Mouse (Mus musculus): Measurements from ENCODE around the gene Mrps18a. TPM values are rescaled to one million over a fixed set of nuclear protein-coding genes. Genes with fewer than 3 reads are reported as not detected.

The Mrps18a gene
- total and polyA plus RNA-seq, 3 experiments = 78.1 to 127 (median 126) TPM

DNA sequence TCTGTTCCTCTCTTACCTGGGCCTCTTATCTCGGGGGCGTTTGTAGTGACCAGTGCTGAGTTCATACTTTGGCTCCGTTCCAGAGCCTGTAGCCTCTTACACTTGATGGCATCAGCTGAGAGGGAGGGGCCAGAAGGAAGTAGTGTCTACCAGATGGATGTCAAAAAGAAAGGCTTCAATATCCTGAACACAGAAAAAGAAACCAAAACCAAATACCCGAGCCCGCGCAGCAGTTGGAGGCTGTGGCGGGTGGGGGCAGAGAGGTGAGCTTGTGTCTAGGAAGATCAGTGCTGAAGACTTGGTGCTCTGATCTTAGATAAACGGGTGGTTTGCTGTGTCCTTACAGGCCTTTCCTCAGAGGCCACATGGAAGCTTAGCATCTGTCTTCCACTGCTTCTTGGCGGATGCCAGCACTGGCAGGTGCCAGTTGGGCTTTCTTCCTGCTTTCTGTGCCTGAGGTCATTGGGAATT lies 52.2 kb downstream of the Mrps18a start:
- dilution Hi-C loops (cut with MboI; ENCODE audit: extremely low pct_ligation_motif_present, extremely low pct_unique_long_range_greater_than_20kb, low sequenced_read_pairs) = no loop called here
- TF ChIP-seq UBTF (IDR thresholded peaks at IDR 0.05; ENCODE audit: low read depth, low read length) (no peak), MAX (IDR thresholded peaks at IDR 0.05; ENCODE audit: low read length) (peak; percentile 64; the same call in 1 of the 2 replicates), MYC (IDR thresholded peaks at IDR 0.05; ENCODE audit: low read depth, low read length) (peak; percentile 63; the same call in 1 of the 2 replicates), ZKSCAN1 (IDR thresholded peaks at IDR 0.05; ENCODE audit: borderline replicate concordance, low read depth, low read length) (no peak), USF1 (IDR thresholded peaks at IDR 0.05; ENCODE audit: low read depth, low read length) (no peak), ZC3H11A (IDR thresholded peaks at IDR 0.05; ENCODE audit: low read depth, low read length) (no peak), PAX5 (IDR thresholded peaks at IDR 0.05; ENCODE audit: low read length) (no peak), EP300 (IDR thresholded peaks at IDR 0.05; ENCODE audit: low read length) (peak; percentile 50), JUND (conservative IDR thresholded peaks at IDR 0.05; ENCODE audit: low read depth, low read length) (no peak), CTCF (conservative IDR thresholded peaks at IDR 0.05 in 1 of 2, IDR thresholded peaks at IDR 0.05 in 1 of 2; ENCODE audit: low read depth in 2 of 2, low read length in 2 of 2) (no peak), TCF12 (IDR thresholded peaks at IDR 0.05; ENCODE audit: low read depth, low read length) (peak; percentile 9; the same call in 1 of the 2 replicates), KAT2A (IDR thresholded peaks at IDR 0.05; ENCODE audit: insufficient replicate concordance, low read length) (no peak), E2F4 (IDR thresholded peaks at IDR 0.05; ENCODE audit: insufficient replicate concordance, low read depth, low read length) (0 out of 2 replicates have a peak, but pooled peaks have one; percentile 19), CHD2 (IDR thresholded peaks at IDR 0.05; ENCODE audit: low read length) (0 out of 2 replicates have a peak, but pooled peaks have one; percentile 54), NELFE (IDR thresholded peaks at IDR 0.05; ENCODE audit: low read depth, low read length) (0 out of 2 replicates have a peak, but pooled peaks have one; percentile 40), NRF1 (IDR thresholded peaks at IDR 0.05; ENCODE audit: low read depth, low read length) (0 out of 2 replicates have a peak, but pooled peaks have one; percentile 19), CHD1 (IDR thresholded peaks at IDR 0.05; ENCODE audit: low read depth, low read length) (peak; percentile 74; the same call in 1 of the 2 replicates), MXI1 (IDR thresholded peaks at IDR 0.05; ENCODE audit: low read depth, low read length) (peak; percentile 84; the same call in 1 of the 2 replicates), BHLHE40 (IDR thresholded peaks at IDR 0.05; ENCODE audit: low read depth, low read length) (0 out of 2 replicates have a peak, but pooled peaks have one; percentile 12), POLR2AphosphoS2 (IDR thresholded peaks at IDR 0.05; ENCODE audit: low read depth, low read length) (peak; percentile 81; the same call in 1 of the 2 replicates), USF2 (conservative IDR thresholded peaks at IDR 0.05; ENCODE audit: low read depth, low read length) (no peak), RAD21 (IDR thresholded peaks at IDR 0.05; ENCODE audit: low read depth, low read length) (no peak), ELF1 (IDR thresholded peaks at IDR 0.05; ENCODE audit: low read depth, low read length) (peak; percentile 57), ZMIZ1 (IDR thresholded peaks at IDR 0.05; ENCODE audit: low read depth, low read length) (0 out of 2 replicates have a peak, but pooled peaks have one; percentile 13), MEF2A (IDR thresholded peaks at IDR 0.05; ENCODE audit: borderline replicate concordance, low read depth, low read length) (peak; percentile 60; the same call in 1 of the 2 replicates), POLR2A (IDR thresholded peaks at IDR 0.05; ENCODE audit: low read depth, low read length) (peak; percentile 44), IRF4 (IDR thresholded peaks at IDR 0.05; ENCODE audit: low read depth, low read length) (0 out of 2 replicates have a peak, but pooled peaks have one; percentile 8), ETS1 (conservative IDR thresholded peaks at IDR 0.05; ENCODE audit: low read depth, low read length) (peak; percentile 97), RCOR1 (conservative IDR thresholded peaks at IDR 0.05; ENCODE audit: low read depth, low read length) (0 out of 2 replicates have a peak, but pooled peaks have one; percentile 14), TBP (conservative IDR thresholded peaks at IDR 0.05; ENCODE audit: low read depth, low read length) (no peak), HCFC1 (IDR thresholded peaks at IDR 0.05; ENCODE audit: low read depth, low read length) (peak; percentile 63), GABPA (IDR thresholded peaks at IDR 0.05; ENCODE audit: insufficient replicate concordance, low read depth, low read length) (no peak), ZNF384 (IDR thresholded peaks at IDR 0.05; ENCODE audit: low read depth, low read length) (no peak), SIN3A (IDR thresholded peaks at IDR 0.05; ENCODE audit: low read length) (peak; percentile 99), MAZ (IDR thresholded peaks at IDR 0.05; ENCODE audit: low read depth, low read length) (peak; percentile 98), MAFK (IDR thresholded peaks at IDR 0.05; ENCODE audit: insufficient replicate concordance, low read length) (no peak), SMC3 (IDR thresholded peaks at IDR 0.05; ENCODE audit: low read depth, low read length) (no peak), JUN (IDR thresholded peaks at IDR 0.05; ENCODE audit: insufficient read depth, low read depth, low read length) (peak; percentile 42)
- peak; percentile 75 for DNase-seq (ENCODE audit: extremely low read depth)
- no peaks in the 10 kb centered on the region for H3K9me3 ChIP-seq (replicated peaks; ENCODE audit: low read length)
- peak overlapping the region; percentile 51 to 94 (median 82) for H3K4me3 ChIP-seq (replicated peaks in 1 of 3; ENCODE audit: low read depth in 2 of 3, low read length in 2 of 3, poor library complexity in 1 of 3)
- in situ Hi-C loops (cut with MboI; ENCODE audit: low pct_ligation_motif_present, low pct_unique_long_range_greater_than_20kb, low sequenced_read_pairs) = no loop called here
- H3K27me3 ChIP-seq (replicated peaks) = no peaks in the 10 kb centered on the region
- peaks cover 15% of the 10 kb centered on the region for H3K79me2 ChIP-seq (replicated peaks; ENCODE audit: control insufficient read depth, extremely low read depth, insufficient read depth, poor library complexity, severe bottlenecking)
- peak overlapping the region; percentile 98 for H3K27ac ChIP-seq (ENCODE audit: insufficient read depth, low read depth)
- peaks cover 16 to 35% of the 10 kb centered on the region in 2 experiments for H3K4me1 ChIP-seq (ENCODE audit: control insufficient read depth in 1 of 2, insufficient read depth in 2 of 2)
- peaks cover 41 to 42% of the 10 kb centered on the region in 2 experiments for H3K36me3 ChIP-seq (replicated peaks in 1 of 2; ENCODE audit: control insufficient read depth in 1 of 2, insufficient read depth in 1 of 2, low read length in 1 of 2)
- peak overlapping the region; percentile 80 for H3K4me2 ChIP-seq (ENCODE audit: insufficient read depth, low read depth, poor library complexity, severe bottlenecking)
- peak overlapping the region; percentile 97 for H3K9ac ChIP-seq (ENCODE audit: insufficient read depth, low read depth)

Measured in CH12.LX (cell line).